Mouse (Mus musculus) fat pad, adult 2 months (tissue): Measurements from ENCODE around the gene Ascc1.
A peak's percentile ranks its signal among the peaks of the same experiment; 100 is the strongest.

ENCODE experiments used
- DNase-seq: peaks from one replicate; pipeline ENCODE4 v3.0.0-alpha.2; 2011; ENCODE audit warnings: low read depth, low spot score; ENCODE audit errors: extremely low read depth

The Ascc1 gene

DNA sequence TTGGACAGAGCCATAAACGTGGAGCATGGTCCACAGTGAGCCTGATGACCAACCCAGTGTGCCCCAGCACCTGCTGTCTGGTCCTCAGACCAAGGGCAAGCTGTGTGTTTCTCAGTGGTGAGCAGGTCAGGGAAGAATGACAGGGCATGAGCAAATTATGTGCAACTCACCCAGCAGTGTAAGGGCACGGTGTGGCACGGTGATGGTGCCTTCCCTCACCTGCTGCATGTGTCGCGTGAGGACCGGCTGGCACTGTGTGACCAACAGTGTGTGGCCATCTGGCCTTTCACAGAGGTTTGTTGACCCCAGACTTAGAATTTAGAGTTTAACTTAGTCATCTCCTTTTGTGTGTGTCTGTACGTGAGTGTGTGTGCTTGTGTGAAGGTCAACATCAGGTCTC is 74.6 kb downstream of the Ascc1 start:
- DNase-seq, result no peak

DNA sequence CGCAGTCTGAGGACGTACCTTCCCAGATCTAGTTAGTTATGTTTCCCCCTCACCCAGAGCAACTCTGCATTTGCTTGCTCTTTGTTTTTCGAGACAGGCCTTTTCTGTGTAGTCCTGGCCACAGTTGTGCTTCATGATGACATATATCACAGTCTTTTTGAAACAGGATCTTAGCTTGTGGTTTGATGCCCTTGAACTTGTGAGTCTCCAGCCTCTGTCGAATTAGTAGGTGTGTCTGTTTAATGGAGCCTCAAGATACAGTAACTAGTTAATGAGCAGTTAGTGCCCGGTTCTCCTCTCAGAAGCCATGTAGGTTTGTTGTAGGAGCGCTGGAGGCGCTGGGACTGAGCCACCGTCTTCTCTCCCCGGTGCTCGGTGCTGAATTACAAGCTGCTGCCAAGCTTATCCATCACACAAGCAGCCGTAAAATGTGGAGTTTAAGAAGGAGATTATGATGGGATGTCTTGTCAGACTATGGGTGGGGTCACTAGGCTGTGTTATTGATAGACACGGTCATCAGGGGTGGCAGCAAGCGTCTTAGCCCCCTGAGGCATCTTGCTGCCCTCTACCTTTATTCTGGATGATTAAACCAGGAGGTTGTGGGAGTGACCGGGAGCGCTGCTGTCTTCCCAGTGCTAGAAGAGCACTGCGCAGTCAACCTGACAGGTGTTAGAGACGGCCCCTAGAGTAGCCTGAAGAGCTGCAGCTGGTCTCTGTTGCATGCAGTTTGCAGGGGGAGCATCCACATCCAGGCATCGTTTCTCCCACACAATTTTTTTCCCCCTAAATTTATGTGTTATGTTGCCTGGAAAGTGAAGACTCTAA is 75.3 kb downstream of the Ascc1 start:
- DNase-seq, result no peak

DNA sequence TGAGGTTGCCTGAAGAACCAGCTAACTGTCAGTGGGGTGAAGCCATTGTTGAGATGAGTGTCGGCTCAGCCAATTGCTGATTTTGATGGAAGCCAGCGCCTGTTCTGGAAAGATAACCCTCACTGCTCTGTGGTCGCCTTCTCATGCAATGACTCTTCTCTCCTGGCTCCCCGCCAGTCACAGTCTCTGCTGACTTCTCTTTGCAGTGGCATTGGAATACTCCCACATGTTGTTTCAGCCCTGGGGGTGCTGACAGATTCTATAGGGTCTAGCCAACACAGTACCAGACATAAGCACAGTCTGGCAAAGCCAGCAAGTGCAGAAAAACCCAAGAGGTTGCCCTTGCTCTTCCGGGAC is 75.9 kb downstream of the Ascc1 start:
- DNase-seq, result no peak

DNA sequence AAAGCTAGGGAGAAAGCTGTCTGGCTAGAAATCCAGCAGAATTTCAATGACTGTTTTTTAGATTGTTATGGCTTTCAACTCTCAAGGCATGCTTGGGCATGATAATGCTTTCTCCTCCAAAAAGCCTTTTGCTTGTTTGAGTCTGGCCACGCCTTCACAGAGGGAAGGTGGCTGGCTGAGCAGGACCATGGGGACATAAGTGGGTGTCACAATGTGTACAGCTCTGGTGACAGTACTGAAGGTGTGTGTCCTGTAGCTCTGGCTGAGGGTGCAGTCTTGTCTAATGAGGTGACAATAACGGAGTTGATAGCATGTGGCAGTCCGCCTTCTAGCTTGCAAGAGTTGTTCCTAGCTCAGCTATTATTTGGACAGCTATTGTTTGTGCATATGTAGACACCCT is 77.6 kb downstream of the Ascc1 start:
- no peak for DNase-seq

DNA sequence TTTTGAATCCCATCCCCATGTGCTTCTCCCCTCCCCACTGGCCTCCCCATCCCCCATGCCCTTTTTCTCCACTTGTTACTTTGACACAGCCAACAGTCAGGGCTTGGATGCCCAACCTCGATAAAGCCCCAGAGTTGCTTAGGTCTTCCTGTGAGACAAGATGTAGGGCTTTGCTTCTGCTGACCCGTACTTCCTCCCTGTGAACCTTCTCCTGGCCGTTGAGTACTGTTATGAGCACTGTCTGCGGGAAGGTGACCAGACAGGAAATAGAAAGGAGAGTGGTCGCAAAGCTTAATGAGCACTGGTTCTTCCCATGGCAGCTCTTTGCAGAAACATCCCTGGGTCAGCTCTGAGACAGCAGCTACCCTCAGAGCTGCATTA is 78.0 kb downstream of the Ascc1 start:
- no peak for DNase-seq

DNA sequence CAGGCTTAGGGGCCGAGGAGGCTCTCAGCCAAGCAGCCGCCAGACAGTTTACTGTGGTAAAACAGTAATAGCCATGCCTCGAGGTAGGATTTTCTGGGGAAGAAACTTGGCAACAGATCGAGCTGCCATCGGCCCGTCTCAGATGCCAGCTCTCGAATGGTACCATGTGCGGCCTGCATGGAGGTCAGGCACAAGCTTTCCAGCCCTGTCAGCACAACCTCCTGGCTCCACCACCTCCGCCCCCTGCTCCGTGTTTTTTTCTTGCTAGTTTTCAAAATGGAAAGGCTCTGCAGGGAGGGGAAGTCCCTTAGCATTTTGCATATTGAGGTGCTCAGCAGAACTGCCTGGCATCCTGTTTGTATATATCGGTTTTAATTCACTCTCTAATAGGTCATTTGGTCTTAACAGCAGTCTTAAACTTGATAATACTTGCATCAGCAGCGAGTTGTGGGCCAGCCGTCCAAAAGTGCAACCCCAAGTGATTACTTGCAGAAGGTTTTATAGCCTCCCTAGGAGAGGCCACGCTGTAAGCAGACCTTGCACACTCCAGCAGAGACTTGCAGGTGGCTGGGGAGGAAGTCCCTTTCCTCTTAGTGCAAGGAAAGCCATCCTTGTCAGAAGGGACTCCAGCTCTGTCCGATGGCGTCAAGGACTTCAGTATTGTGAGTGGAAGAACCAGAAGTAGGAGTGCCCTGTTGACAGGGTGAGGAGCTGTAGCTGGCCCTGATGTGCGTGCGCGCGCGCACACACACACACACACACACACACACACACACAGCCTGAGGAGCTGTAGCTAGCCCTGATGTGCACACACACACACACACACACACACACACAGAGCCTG is 78.6 kb downstream of the Ascc1 start:
- no peak for DNase-seq

DNA sequence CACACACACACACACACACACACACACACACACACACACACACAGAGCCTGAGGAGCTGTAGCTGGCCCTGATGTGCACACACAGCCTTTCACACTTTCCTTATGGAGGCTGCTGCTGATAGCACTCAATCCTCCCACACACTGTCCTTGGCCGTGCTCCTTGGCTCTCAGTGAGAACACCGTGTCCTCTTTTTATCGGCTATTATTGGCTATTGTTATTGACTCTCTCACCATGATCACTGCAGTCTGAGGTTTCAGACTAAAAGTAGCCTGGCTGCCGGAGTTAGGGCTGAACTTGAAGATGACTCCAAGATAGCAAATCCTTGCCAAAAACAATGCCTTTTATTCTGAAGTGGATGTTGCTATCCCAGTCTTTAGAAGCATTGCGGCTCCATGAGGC is 79.3 kb downstream of the Ascc1 start:
- peak; percentile 96 for DNase-seq

DNA sequence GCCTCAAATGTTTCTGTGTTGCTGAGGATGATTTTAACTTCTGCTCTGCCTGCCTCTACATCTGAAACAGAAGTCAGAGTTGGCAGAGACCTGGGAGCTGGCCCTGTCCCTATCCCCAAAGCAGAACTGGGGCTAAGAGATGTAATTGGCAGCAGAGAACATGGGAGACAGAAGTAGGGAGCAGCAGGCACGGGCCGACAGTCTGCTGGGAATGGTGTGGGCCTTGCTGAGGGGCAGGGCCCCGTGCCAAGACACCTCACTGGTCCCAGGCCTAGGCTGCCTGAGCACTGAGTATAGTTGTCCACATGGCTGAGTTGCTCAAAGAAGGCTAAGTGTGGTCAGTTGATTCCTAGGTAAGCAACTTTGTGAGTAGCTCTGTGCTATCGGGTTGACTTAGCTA is 81.5 kb downstream of the Ascc1 start:
- no peak for DNase-seq

DNA sequence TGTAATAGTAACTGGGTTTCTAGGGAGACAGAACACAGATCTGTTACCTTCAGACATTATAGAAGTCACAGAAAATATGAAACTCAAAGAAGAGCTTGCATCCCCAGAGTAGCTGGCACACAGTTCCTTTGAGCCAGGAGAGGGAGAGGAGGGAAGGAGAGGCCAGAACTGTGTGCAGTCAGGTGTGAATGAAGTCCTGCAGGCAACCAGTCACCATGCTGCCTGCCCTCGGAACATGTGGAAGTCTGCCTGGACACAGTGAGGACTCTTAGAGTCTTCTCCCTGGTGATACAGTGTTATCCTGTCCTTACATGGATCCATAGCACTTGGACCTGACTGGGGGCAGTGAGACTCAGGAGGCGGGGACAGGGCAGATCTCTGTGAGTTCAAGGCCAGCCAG is 89.7 kb downstream of the Ascc1 start:
- no peak for DNase-seq

DNA sequence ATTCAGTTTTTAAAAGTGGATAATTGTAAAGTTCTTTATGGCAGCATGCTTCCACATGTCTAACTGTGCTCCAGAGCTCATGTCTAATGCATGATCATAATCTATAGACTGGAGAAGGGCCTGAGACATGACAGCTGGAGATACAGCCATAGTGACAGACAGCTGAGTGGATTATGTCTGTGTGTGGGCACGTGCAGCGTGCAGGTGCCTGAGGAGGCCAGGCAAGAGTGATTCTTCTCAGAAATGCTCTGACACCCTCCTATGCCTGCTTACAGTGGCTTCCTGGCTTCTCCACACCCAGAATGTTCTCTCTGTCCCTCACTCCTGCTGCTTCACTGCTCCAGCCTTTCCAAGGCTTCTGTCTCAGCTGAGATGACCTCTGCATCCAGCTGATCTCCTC is 91.1 kb downstream of the Ascc1 start:
- no peak for DNase-seq

DNA sequence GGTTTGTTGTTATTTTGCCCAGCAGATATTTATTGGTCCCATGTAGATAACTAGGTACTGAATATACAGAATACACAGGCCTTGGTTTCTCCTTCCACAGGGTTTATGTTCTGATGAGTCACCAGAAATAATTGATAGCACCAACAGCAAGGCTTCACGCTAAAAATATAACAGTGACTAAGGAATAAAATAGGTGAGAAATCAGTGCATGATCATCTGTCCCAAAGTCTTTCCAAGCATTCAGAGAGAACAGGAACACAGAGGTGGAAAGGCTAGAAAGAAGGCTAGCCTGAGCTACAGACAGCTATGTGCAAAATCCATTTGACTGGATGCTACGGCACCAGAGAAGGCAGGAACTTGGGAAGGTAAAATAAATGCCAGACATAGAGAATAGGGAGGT is 93.0 kb downstream of the Ascc1 start:
- no peak for DNase-seq

DNA sequence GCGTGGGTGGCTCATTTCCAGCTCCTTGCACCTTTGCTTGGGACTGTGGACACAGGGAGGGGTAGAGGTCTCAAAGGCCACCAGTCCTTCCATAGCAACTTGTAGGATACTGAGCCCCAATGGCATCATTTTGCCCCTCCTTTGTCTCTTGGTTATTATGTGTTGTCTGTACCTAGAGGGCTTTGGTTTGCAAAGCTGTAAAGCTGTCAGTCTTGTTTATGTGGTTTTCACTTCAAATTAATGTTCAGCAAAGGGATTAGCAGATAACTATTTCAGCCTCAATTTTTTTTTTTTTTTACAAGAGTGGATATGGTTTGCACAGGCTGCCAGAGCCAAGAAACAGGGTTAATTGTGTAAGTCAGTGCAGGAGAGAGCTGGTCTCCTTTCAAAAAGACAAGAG is 93.7 kb downstream of the Ascc1 start:
- no peak for DNase-seq

DNA sequence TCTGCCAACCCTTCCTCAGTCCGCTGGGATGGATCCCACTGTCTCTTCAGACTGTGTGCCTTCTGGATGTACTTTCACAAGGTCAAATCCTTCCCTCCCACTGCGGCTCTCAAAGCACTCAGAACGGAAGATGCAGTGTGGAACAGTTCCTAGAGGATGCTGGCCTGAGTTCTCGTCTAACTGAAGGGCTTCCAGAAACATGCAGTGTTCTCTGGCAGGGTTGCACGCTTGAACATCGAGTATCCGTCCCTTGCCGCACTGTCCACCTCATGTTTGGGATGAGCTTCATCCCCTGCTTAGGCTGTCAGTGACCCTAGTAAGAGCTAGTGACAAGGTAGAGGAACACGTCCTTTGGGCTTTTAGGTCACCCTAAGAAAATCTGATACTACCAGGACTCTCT is 94.5 kb downstream of the Ascc1 start:
- DNase-seq, result no peak

DNA sequence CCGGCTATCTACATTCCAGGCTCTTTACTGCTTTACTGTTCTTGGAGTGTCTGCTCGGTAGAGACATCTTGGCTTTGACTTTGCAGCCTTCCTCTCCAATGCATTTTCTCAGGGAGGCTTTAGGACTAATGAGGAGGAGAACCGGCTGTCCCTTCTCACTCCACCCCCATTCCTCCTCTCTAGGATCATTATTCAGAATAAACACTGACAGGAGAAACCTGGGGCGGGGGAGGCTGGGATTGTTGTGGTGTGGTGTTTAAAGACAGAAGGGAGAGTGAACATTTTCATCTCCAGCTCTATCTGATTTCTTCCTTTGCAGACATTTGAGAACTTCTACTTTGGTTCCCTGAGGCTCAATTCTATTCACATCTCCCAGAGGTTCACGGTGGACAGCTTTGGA is 95.2 kb downstream of the Ascc1 start:
- DNase-seq, result no peak

DNA sequence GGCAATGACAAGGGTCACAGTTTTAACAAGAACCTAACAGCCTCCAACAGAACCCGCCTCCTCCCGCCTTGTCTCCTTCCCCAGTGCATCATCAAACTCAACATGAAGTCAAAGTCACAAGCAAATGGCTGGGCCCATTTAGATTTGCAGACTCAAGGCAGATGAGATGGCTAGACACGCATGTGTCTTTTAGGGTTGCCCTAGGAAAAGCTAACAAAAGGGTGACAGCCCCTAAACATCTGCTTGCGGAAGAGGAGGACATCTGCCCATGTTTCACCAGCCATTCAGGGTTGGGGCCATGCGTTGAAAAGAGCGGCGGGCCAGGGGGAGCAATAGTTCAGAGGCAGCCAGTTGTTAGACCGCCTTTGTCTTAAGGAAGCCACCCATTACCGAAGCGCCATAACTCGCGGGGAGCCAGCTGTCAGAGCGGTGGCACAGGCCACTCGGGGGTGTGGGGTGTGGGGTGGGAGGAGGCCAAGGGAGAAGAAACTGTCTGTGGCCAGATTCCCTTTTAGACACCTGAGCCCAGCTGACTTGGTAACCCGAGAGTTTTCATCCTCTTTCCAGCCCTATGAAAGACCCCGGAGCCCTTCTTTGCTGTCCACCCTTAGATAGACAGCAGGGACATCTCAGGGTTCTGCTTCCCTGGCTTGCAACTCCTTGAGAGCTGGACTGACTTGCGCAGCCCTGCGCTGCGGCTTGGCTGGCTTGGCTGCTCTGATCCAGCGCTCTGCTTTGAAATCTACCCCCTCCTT is 103.0 kb downstream of the Ascc1 start:
- DNase-seq, result no peak

DNA sequence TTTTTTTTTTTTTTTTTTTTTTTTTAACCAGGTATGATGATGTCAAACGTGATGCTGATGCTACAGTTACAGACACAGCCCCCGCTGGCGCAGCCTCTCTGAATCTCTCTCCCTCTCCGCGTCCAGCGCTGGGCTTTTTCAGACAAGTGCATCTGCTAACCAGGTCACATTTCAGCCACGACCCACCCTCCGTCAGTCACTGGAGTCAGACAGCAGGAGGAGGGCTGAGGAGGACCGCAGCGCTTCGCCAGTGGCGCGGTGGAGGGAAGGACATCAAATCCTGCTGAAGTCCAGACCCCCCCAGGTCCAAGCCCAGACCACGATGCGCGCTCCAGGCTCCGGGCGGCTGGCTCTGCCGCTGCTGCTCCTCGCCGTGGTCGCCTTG is 103.5 kb downstream of the Ascc1 start, which contains the start of gene Spock2:
Spock2 (plus strand) TSS at position 74 of the 385 bp plus-strand sequence.
- no peak for DNase-seq

DNA sequence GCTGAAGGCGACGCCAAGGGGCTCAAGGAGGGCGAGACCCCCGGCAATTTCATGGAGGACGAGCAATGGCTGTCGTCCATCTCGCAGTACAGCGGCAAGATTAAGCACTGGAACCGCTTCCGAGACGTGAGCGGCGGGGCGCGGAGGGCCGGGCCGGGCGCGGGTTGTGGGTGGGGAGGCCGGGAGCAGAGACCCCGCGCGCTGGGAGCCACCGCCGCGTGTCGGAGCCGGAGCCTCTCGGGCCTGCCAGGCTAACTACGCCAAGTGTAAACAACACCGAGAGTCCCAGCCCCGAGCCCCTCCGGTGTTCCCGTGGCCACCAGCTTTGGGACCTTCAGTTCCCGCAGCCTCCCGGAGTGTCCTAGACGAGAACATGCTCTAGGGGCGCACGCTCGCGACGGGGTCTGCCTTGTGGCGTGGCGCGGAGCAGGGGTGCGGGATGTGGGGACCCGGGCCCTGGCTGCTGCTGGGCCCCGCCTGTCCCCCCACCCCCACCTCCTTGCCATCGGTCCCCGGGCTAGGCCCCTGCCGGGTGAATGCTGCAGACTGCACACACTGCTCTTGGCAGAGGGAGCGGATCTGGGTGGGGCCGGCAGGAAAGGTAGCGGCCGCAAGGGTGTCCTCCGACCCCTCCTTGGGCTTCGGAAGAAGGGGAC is 104.1 kb downstream of the Ascc1 start:
- DNase-seq, result no peak

DNA sequence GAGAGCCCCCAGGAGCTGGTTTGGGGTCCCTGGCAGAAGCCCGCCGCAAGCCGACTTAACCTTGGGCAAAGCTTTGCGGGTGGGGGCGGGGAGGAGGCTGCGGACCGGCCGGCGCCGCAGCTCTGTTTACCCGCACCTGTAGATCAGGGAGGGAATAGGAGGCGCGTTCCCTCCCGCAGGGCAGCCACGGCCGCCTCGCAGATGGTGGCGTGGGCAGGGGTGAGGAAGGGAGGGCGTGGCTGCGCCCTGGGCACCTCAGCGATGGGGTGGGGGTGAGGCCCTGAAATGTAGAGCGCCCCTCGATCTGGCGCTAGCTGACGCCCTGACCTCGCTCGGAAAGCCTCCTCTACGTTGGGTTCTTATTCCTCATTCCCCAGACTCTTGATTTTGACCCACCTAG is 104.8 kb downstream of the Ascc1 start:
- no peak for DNase-seq

DNA sequence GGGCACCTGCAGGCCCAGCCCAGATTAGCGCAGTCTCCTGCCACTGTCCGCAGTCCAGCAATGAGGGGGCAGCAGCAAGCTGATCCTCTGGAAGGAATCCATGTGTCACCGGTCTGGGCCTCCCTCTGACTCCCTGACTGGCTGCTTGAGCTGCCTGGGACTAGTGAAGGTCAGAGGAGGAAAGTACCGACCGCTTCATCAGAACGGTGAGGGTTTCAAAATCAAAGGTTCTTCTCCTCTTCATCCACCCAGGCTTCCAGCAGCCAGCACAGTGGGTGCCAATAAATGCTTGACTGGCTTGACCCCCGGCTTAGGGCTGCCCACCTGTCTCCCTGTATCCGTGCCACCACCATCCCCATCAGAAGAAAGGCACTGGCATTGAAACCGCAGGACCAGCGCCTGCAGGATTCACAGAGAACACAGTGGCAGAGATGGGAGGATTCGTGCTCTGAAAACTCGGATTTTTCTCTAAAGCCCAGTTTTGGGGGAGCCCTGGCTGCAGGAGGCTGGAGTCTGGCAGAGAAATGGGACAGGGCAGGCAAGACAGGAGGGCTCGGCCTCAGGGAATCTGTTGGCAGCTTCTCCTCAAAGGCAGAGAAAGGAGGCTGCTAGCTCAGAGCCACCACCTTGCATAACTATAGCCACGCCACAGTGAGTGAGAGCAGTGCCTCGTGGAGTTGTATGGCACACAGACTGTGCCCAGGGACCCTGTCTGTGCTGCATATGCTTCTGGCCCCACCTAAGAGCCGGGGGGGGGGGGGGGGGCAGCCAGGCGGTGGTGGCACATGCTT is 105.9 kb downstream of the Ascc1 start:
- no peak for DNase-seq

DNA sequence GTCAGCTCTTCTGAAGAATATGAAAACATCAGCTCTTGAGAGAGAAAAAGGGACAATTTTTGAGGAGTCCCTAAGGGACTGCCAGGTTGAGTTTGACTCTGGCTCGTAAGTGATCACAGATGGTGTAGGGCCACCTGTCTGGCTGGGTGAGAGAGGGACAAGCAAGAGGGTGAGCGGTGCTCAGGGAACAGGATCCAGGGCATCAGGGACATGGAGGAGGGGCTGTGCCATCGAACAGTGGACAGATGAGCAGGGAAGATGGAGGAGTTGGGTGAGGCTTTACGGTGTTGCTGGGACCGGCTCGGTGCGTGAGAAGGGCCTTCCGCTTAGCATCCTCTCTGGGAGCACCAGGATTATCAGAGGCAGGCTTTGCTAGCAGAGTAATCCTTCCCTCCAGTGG is 106.7 kb downstream of the Ascc1 start:
- no peak for DNase-seq
